Mouse (Mus musculus): ENCODE results near the gene Alox12. TPM values are rescaled to one million over a fixed set of nuclear protein-coding genes. Genes with fewer than 3 reads are reported as not detected.

Gene Alox12
- polyA plus RNA-seq, 1 experiment from 2014 or later, result 5.0 TPM

- H3K4me1 ChIP-seq, result peaks cover 58% of the 10 kb centered on the region
- H3K27me3 ChIP-seq (ENCODE audit: insufficient read depth, poor library complexity, severe bottlenecking), result no peaks in the 10 kb centered on the region
- peaks cover 16% of the 10 kb centered on the region for H3K36me3 ChIP-seq
- peak; percentile 99 for DNase-seq (ENCODE audit: low spot score)
- under 1% methylated on average over 66 of the region's 70 CpGs for WGBS
- H3K27ac ChIP-seq, result peak within 1 kb of the TSS; percentile 97
- peak within 1 kb of the TSS; percentile 92 for H3K4me3 ChIP-seq
- H3K9me3 ChIP-seq, result no peaks in the 10 kb centered on the region
Measured at GRCm38 (mm10) chr11:70237457-70238167, 17.5 kb downstream of the Alox12 start, which contains the start of gene 0610010K14Rik. Gene 0610010K14Rik, minus strand, starts transcription at chr11:70237914.

GRCm38 (mm10) chr11:70236717-70237116 lies 18.4 kb downstream of the Alox12 start:
- no peaks in the 10 kb centered on the region for H3K27me3 ChIP-seq (ENCODE audit: insufficient read depth, poor library complexity, severe bottlenecking)
- H3K36me3 ChIP-seq, result peaks cover 16% of the 10 kb centered on the region
- H3K4me3 ChIP-seq, result peak overlapping the region; percentile 92
- peak overlapping the region; percentile 97 for H3K27ac ChIP-seq
- DNase-seq (ENCODE audit: low spot score), result no peak
- WGBS, result 6% methylated on average over 7 of the region's 7 CpGs
- no peaks in the 10 kb centered on the region for H3K9me3 ChIP-seq
- peaks cover 64% of the 10 kb centered on the region for H3K4me1 ChIP-seq

- no peaks in the 10 kb centered on the region for H3K9me3 ChIP-seq
- H3K4me3 ChIP-seq, result no peak overlapping the region
- WGBS, result 89% methylated on average over 12 of the region's 12 CpGs
- no peak for DNase-seq (ENCODE audit: low spot score)
- no peak overlapping the region for H3K27ac ChIP-seq
- H3K36me3 ChIP-seq, result peaks cover 16% of the 10 kb centered on the region
- H3K27me3 ChIP-seq (ENCODE audit: insufficient read depth, poor library complexity, severe bottlenecking), result peaks cover under 1% of the 10 kb centered on the region; the same call in 1 of the 2 replicates
- peaks cover 66% of the 10 kb centered on the region for H3K4me1 ChIP-seq
Measured at GRCm38 (mm10) chr11:70235254-70235900, 19.8 kb downstream of the Alox12 start.

GRCm38 (mm10) chr11:70234497-70234896 lies 20.7 kb downstream of the Alox12 start:
- Histone ChIP-seq H3K27ac (peak overlapping the region; percentile 56; the same call in 1 of the 2 replicates), H3K36me3 (peaks cover 16% of the 10 kb centered on the region), H3K4me3 (no peak overlapping the region), H3K27me3 (ENCODE audit: insufficient read depth, poor library complexity, severe bottlenecking) (peaks cover 9% of the 10 kb centered on the region), H3K9me3 (no peaks in the 10 kb centered on the region), H3K4me1 (peaks cover 72% of the 10 kb centered on the region)
- WGBS, result 79% methylated on average over 8 of the region's 8 CpGs
- no peak for DNase-seq (ENCODE audit: low spot score)

- Histone ChIP-seq H3K4me1 (peaks cover 76% of the 10 kb centered on the region), H3K36me3 (peaks cover 16% of the 10 kb centered on the region), H3K4me3 (no peak overlapping the region; the same call in 1 of the 2 replicates), H3K27me3 (ENCODE audit: insufficient read depth, poor library complexity, severe bottlenecking) (peaks cover 14% of the 10 kb centered on the region), H3K9me3 (no peaks in the 10 kb centered on the region), H3K27ac (peak overlapping the region; percentile 56)
- WGBS, result 43% methylated on average over 5 of the region's 5 CpGs
- peak; percentile 72 for DNase-seq (ENCODE audit: low spot score)
Measured at GRCm38 (mm10) chr11:70234037-70234436, 21.1 kb downstream of the Alox12 start.

GRCm38 (mm10) chr11:70233016-70233415 lies 22.1 kb downstream of the Alox12 start:
- Histone ChIP-seq H3K36me3 (peaks cover 16% of the 10 kb centered on the region), H3K9me3 (no peaks in the 10 kb centered on the region), H3K27me3 (ENCODE audit: insufficient read depth, poor library complexity, severe bottlenecking) (peaks cover 24% of the 10 kb centered on the region), H3K27ac (peak overlapping the region; percentile 91), H3K4me1 (peaks cover 75% of the 10 kb centered on the region), H3K4me3 (peak overlapping the region; percentile 63)
- WGBS, result 38% methylated on average over 8 of the region's 8 CpGs
- no peak for DNase-seq (ENCODE audit: low spot score)

GRCm38 (mm10) chr11:70232546-70232945 lies 22.6 kb downstream of the Alox12 start:
- Histone ChIP-seq H3K27ac (peak overlapping the region; percentile 91), H3K27me3 (ENCODE audit: insufficient read depth, poor library complexity, severe bottlenecking) (peaks cover 29% of the 10 kb centered on the region), H3K9me3 (no peaks in the 10 kb centered on the region), H3K4me1 (peaks cover 76% of the 10 kb centered on the region), H3K4me3 (peak overlapping the region; percentile 63), H3K36me3 (peaks cover 16% of the 10 kb centered on the region)
- no peak for DNase-seq (ENCODE audit: low spot score)
- 6% methylated on average over 10 of the region's 10 CpGs for WGBS

GRCm38 (mm10) chr11:70230239-70230727 lies 24.9 kb downstream of the Alox12 start:
- DNase-seq (ENCODE audit: low spot score), result peak; percentile 94
- peaks cover 9% of the 10 kb centered on the region for H3K36me3 ChIP-seq
- peaks cover 78% of the 10 kb centered on the region for H3K4me1 ChIP-seq
- H3K27me3 ChIP-seq (ENCODE audit: insufficient read depth, poor library complexity, severe bottlenecking), result peaks cover 51% of the 10 kb centered on the region
- peak overlapping the region; percentile 83 for H3K27ac ChIP-seq
- WGBS, result 2% methylated on average over 32 of the region's 32 CpGs
- H3K4me3 ChIP-seq, result peak overlapping the region; percentile 56
- no peaks in the 10 kb centered on the region for H3K9me3 ChIP-seq

GRCm38 (mm10) chr11:70229260-70230010 lies 25.7 kb downstream of the Alox12 start, which contains the start of gene Bcl6b:
Gene Bcl6b, minus strand, starts transcription at chr11:70229798.
- H3K9me3 ChIP-seq, result no peaks in the 10 kb centered on the region
- DNase-seq (ENCODE audit: low spot score), result no peak
- peak within 1 kb of the TSS; percentile 56 for H3K4me3 ChIP-seq
- H3K27me3 ChIP-seq (ENCODE audit: insufficient read depth, poor library complexity, severe bottlenecking), result peaks cover 60% of the 10 kb centered on the region
- peaks cover under 1% of the 10 kb centered on the region for H3K36me3 ChIP-seq
- peaks cover 70% of the 10 kb centered on the region for H3K4me1 ChIP-seq
- WGBS, result 2% methylated on average over 39 of the region's 39 CpGs
- peak within 1 kb of the TSS; percentile 83 for H3K27ac ChIP-seq

- peak; percentile 95 for DNase-seq (ENCODE audit: low spot score)
- Histone ChIP-seq H3K27ac (peak overlapping the region; percentile 83), H3K4me1 (peaks cover 64% of the 10 kb centered on the region), H3K9me3 (no peaks in the 10 kb centered on the region), H3K36me3 (no peaks in the 10 kb centered on the region), H3K27me3 (ENCODE audit: insufficient read depth, poor library complexity, severe bottlenecking) (peaks cover 66% of the 10 kb centered on the region), H3K4me3 (peak overlapping the region; percentile 56)
- under 1% methylated on average over 19 of the region's 19 CpGs for WGBS
Measured at GRCm38 (mm10) chr11:70228828-70229227, 26.3 kb downstream of the Alox12 start.

- DNase-seq (ENCODE audit: low spot score), result no peak
- peak overlapping the region; percentile 83 for H3K27ac ChIP-seq
- no peaks in the 10 kb centered on the region for H3K9me3 ChIP-seq
- WGBS, result 73% methylated on average over 4 of the region's 4 CpGs
- H3K36me3 ChIP-seq, result no peaks in the 10 kb centered on the region
- H3K4me1 ChIP-seq, result peaks cover 58% of the 10 kb centered on the region
- H3K4me3 ChIP-seq, result peak overlapping the region; percentile 56
- peaks cover 66% of the 10 kb centered on the region for H3K27me3 ChIP-seq (ENCODE audit: insufficient read depth, poor library complexity, severe bottlenecking)
Measured at GRCm38 (mm10) chr11:70227661-70228245, 27.4 kb downstream of the Alox12 start.

- Histone ChIP-seq H3K9me3 (no peaks in the 10 kb centered on the region), H3K27me3 (ENCODE audit: insufficient read depth, poor library complexity, severe bottlenecking) (peaks cover 66% of the 10 kb centered on the region), H3K27ac (peak overlapping the region; percentile 67; the same call in 1 of the 2 replicates), H3K4me3 (peak overlapping the region; percentile 56), H3K36me3 (no peaks in the 10 kb centered on the region), H3K4me1 (peaks cover 56% of the 10 kb centered on the region)
- 34% methylated on average over 5 of the region's 5 CpGs for WGBS
- DNase-seq (ENCODE audit: low spot score), result no peak
Measured at GRCm38 (mm10) chr11:70227126-70227525, 28.0 kb downstream of the Alox12 start.
